10 mouse cellular contexts compared by ENCODE assay signal in the genomic region with DNA sequence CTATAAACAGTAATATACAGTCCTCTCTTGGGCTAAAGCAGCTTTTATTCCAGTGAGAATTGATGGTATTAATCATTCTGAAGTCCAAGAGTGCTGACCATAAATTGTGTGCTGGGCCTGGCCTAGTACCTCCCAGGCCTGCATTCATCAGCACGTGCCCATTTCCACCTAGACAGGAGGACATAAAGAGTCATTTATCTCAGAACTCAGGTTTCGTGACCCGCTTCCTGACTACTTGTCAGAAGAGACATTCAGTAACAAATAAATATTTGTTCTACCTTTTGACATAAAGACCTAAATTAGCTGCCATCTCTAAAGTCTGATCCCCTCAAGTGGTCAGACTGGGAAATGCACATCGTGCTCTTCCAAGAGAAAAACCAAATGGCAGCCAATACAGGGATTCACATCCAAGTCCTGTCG.
A peak's percentile ranks its signal among the peaks of the same experiment; 100 is the strongest.
DNase-seq lines count a peak whose midpoint lies in the region; ATAC-seq and TF ChIP-seq lines count a peak whose summit lies in the region.
"Had no signal": no experiment of that assay in that cellular context is flagged by ENCODE, and none has a peak within 500 bp of the region (broad histone marks: within the 10 kb centered on the region; RNA-seq: fewer than 3 reads in every experiment).

No protein-coding gene starts in this region.

- DNase-seq in forebrain, embryonic 14.5 days (ENCODE audit: low spot score), result peak; percentile 57
- no peak for DNase-seq in forebrain, embryonic 11.5 days (ENCODE audit: low spot score)
- DNase-seq in CH12.LX (ENCODE audit: extremely low read depth), result peak; percentile 36
- peak; percentile 34 for DNase-seq in embryo, embryonic 11.5 days (ENCODE audit: low read depth, low spot score)
- peak; percentile 4 to 20 for DNase-seq in kidney, postnatal 4 days
- DNase-seq in spleen, postnatal 4 days (ENCODE audit: low spot score in 2 of 2), result no peak
- DNase-seq in urinary bladder, postnatal 4 days (ENCODE audit: low spot score in 2 of 2), result no peak
- DNase-seq in heart, adult 9 months (ENCODE audit: low spot score in 2 of 2), result no peak

- 43% methylated on average over 5 of the region's 5 CpGs for WGBS in forebrain, embryonic 14.5 days
- 47% methylated on average over 5 of the region's 5 CpGs for WGBS in forebrain, embryonic 11.5 days

- no peaks in the 10 kb centered on the region for H3K27me3 ChIP-seq in forebrain, embryonic 14.5 days (replicated peaks; ENCODE audit: control insufficient read depth, insufficient read depth, low read length)
- H3K27me3 ChIP-seq in forebrain, embryonic 11.5 days (ENCODE audit: control insufficient read depth, insufficient read depth, low read length), result no peaks in the 10 kb centered on the region
- H3K27me3 ChIP-seq in CH12.LX (replicated peaks), result no peaks in the 10 kb centered on the region
- H3K27me3 ChIP-seq: heart, embryonic 15.5 days; megakaryocyte, embryonic 14.5 days had no signal

- peak; percentile 26; the same call in 1 of the 2 replicates for ATAC-seq in forebrain, embryonic 14.5 days
- ATAC-seq in forebrain, embryonic 11.5 days (replicated peaks; ENCODE audit: low FRiP score), result no peak; the same call in 1 of the 2 replicates

- no peaks in the 10 kb centered on the region for H3K4me1 ChIP-seq in forebrain, embryonic 14.5 days (ENCODE audit: control insufficient read depth, insufficient read depth, low read length)
- no peaks in the 10 kb centered on the region for H3K4me1 ChIP-seq in forebrain, embryonic 11.5 days (replicated peaks; ENCODE audit: control insufficient read depth, insufficient read depth, low read length)
- no peaks in the 10 kb centered on the region for H3K4me1 ChIP-seq in CH12.LX (ENCODE audit: control insufficient read depth in 1 of 2, insufficient read depth in 2 of 2)
- H3K4me1 ChIP-seq: heart, embryonic 15.5 days; megakaryocyte, embryonic 14.5 days had no signal

- peak; percentile 58 for TF ChIP-seq RAD21 in CH12.LX (IDR thresholded peaks at IDR 0.05; ENCODE audit: low read depth, low read length)

- TF ChIP-seq EP300 in CH12.LX (IDR thresholded peaks at IDR 0.05; ENCODE audit: low read length), result no peak

- peak in 1 of 2 experiments; percentile 61; a peak in 3 of 4 replicates for TF ChIP-seq CTCF in CH12.LX (conservative IDR thresholded peaks at IDR 0.05 in 1 of 2, IDR thresholded peaks at IDR 0.05 in 1 of 2; ENCODE audit: low read depth in 2 of 2, low read length in 2 of 2)

- no peaks in the 10 kb centered on the region for H3K36me3 ChIP-seq in forebrain, embryonic 14.5 days (ENCODE audit: control insufficient read depth, insufficient read depth, low read length)
- no peaks in the 10 kb centered on the region for H3K36me3 ChIP-seq in forebrain, embryonic 11.5 days (ENCODE audit: control insufficient read depth, insufficient read depth, low read length)
- H3K36me3 ChIP-seq in CH12.LX (replicated peaks in 1 of 2; ENCODE audit: control insufficient read depth in 1 of 2, insufficient read depth in 1 of 2, low read length in 1 of 2), result no peaks in the 10 kb centered on the region
- H3K36me3 ChIP-seq: heart, embryonic 15.5 days had no signal

- H3K79me2 ChIP-seq in CH12.LX (replicated peaks; ENCODE audit: control insufficient read depth, extremely low read depth, insufficient read depth, poor library complexity, severe bottlenecking), result no peaks in the 10 kb centered on the region

- dilution Hi-C loops in CH12.LX (cut with MboI; ENCODE audit: extremely low pct_ligation_motif_present, extremely low pct_unique_long_range_greater_than_20kb, low sequenced_read_pairs), result no loop called here

- in situ Hi-C loops in CH12.LX (cut with MboI; ENCODE audit: low pct_ligation_motif_present, low pct_unique_long_range_greater_than_20kb, low sequenced_read_pairs), result no loop called here

- no peak overlapping the region for H3K4me3 ChIP-seq in forebrain, embryonic 14.5 days (ENCODE audit: low read depth, low read length)
- H3K4me3 ChIP-seq in forebrain, embryonic 11.5 days (ENCODE audit: low read depth, low read length), result no peak overlapping the region
- H3K4me3 ChIP-seq in CH12.LX (replicated peaks in 1 of 3; ENCODE audit: low read depth in 2 of 3, low read length in 2 of 3, poor library complexity in 1 of 3), result no peak overlapping the region
- H3K4me3 ChIP-seq: heart, embryonic 15.5 days; megakaryocyte, embryonic 14.5 days had no signal

- no peak overlapping the region for H3K4me2 ChIP-seq in forebrain, embryonic 14.5 days (ENCODE audit: low read length)
- H3K4me2 ChIP-seq in forebrain, embryonic 11.5 days (ENCODE audit: low read depth, low read length, severe bottlenecking), result no peak overlapping the region
- H3K4me2 ChIP-seq in CH12.LX (ENCODE audit: insufficient read depth, low read depth, poor library complexity, severe bottlenecking), result no peak overlapping the region
- H3K4me2 ChIP-seq: heart, embryonic 15.5 days had no signal

- H3K27ac ChIP-seq in forebrain, embryonic 14.5 days (ENCODE audit: low read depth, low read length), result no peak overlapping the region
- H3K27ac ChIP-seq in forebrain, embryonic 11.5 days (ENCODE audit: low read depth, low read length), result no peak overlapping the region
- no peak overlapping the region for H3K27ac ChIP-seq in CH12.LX (ENCODE audit: insufficient read depth, low read depth)
- H3K27ac ChIP-seq: heart, embryonic 15.5 days had no signal

- no peaks in the 10 kb centered on the region for H3K9me3 ChIP-seq in forebrain, embryonic 14.5 days (replicated peaks; ENCODE audit: control insufficient read depth, low read length)
- no peaks in the 10 kb centered on the region for H3K9me3 ChIP-seq in forebrain, embryonic 11.5 days (ENCODE audit: control insufficient read depth, low read length)
- H3K9me3 ChIP-seq in CH12.LX (replicated peaks; ENCODE audit: low read length), result no peaks in the 10 kb centered on the region
- H3K9me3 ChIP-seq: heart, embryonic 15.5 days; megakaryocyte, embryonic 14.5 days had no signal

- no peak overlapping the region for H3K9ac ChIP-seq in forebrain, embryonic 14.5 days (ENCODE audit: low read length)
- H3K9ac ChIP-seq in forebrain, embryonic 11.5 days (ENCODE audit: low read length), result no peak overlapping the region
- no peak overlapping the region for H3K9ac ChIP-seq in CH12.LX (ENCODE audit: insufficient read depth, low read depth)
- H3K9ac ChIP-seq: heart, embryonic 15.5 days had no signal

- TF ChIP-seq POLR2A in CH12.LX (IDR thresholded peaks at IDR 0.05; ENCODE audit: low read depth, low read length), result no peak

TF ChIP-seq in CH12.LX, 34 proteins besides CTCF, POLR2A, EP300 and RAD21:
- TF ChIP-seq GABPA (IDR thresholded peaks at IDR 0.05; ENCODE audit: insufficient replicate concordance, low read depth, low read length) (no peak), ZC3H11A (IDR thresholded peaks at IDR 0.05; ENCODE audit: low read depth, low read length) (no peak), USF2 (conservative IDR thresholded peaks at IDR 0.05; ENCODE audit: low read depth, low read length) (no peak), KAT2A (IDR thresholded peaks at IDR 0.05; ENCODE audit: insufficient replicate concordance, low read length) (no peak), NRF1 (IDR thresholded peaks at IDR 0.05; ENCODE audit: low read depth, low read length) (no peak), ZKSCAN1 (IDR thresholded peaks at IDR 0.05; ENCODE audit: borderline replicate concordance, low read depth, low read length) (no peak), BHLHE40 (IDR thresholded peaks at IDR 0.05; ENCODE audit: low read depth, low read length) (no peak), SMC3 (IDR thresholded peaks at IDR 0.05; ENCODE audit: low read depth, low read length) (peak; percentile 49)

Comparison
In these comparisons a context has a peak if more than half of its experiments do, and no peak if none do; other contexts are left out.
1. DNase-seq: peak in forebrain, embryonic 14.5 days (single experiment), CH12.LX (single experiment), embryo, embryonic 11.5 days (single experiment) and kidney, postnatal 4 days (2 of 2); none in forebrain, embryonic 11.5 days (single experiment), spleen, postnatal 4 days (0 of 2), urinary bladder, postnatal 4 days (0 of 2) and heart, adult 9 months (0 of 2).